Mouse (Mus musculus): Measurements from ENCODE around the gene Hmgn1. TPM values are rescaled to one million over a fixed set of nuclear protein-coding genes. Genes with fewer than 3 reads are reported as not detected.
A peak's percentile ranks its signal among the peaks of the same experiment; 100 is the strongest.

Gene Hmgn1
- polyA plus RNA-seq, 1 experiment from 2014 or later, result 705 TPM

GRCm38 (mm10) chr16:96082301-96083178 lies 45.0 kb downstream of the Hmgn1 start, which contains the start of gene Brwd1:
Gene Brwd1 (minus strand): TSS chr16:96082526.
- H3K27ac ChIP-seq, result peak within 1 kb of the TSS; percentile 96
- peak; percentile 90 for DNase-seq (ENCODE audit: low spot score)
- under 1% methylated on average over 102 of the region's 107 CpGs for WGBS
- H3K9me3 ChIP-seq, result no peaks in the 10 kb centered on the region
- peaks cover 38% of the 10 kb centered on the region for H3K36me3 ChIP-seq
- H3K4me1 ChIP-seq (replicated peaks), result peaks cover 30% of the 10 kb centered on the region
- H3K4me3 ChIP-seq, result peak within 1 kb of the TSS; percentile 99
- no peaks in the 10 kb centered on the region for H3K27me3 ChIP-seq (ENCODE audit: insufficient read depth, poor library complexity, severe bottlenecking)

- WGBS, result under 1% methylated on average over 68 of the region's 68 CpGs
- no peak for DNase-seq (ENCODE audit: low spot score)
- Histone ChIP-seq H3K4me3 (peak overlapping the region; percentile 99), H3K9me3 (no peaks in the 10 kb centered on the region), H3K4me1 (replicated peaks) (peaks cover 30% of the 10 kb centered on the region), H3K36me3 (peaks cover 46% of the 10 kb centered on the region), H3K27me3 (ENCODE audit: insufficient read depth, poor library complexity, severe bottlenecking) (no peaks in the 10 kb centered on the region), H3K27ac (peak overlapping the region; percentile 96)
Measured at GRCm38 (mm10) chr16:96081742-96082241, 45.7 kb downstream of the Hmgn1 start.

GRCm38 (mm10) chr16:96081331-96081730 lies 46.2 kb downstream of the Hmgn1 start:
- Histone ChIP-seq H3K9me3 (no peaks in the 10 kb centered on the region), H3K36me3 (peaks cover 51% of the 10 kb centered on the region), H3K27ac (peak overlapping the region; percentile 96), H3K27me3 (ENCODE audit: insufficient read depth, poor library complexity, severe bottlenecking) (no peaks in the 10 kb centered on the region), H3K4me3 (peak overlapping the region; percentile 99), H3K4me1 (replicated peaks) (peaks cover 30% of the 10 kb centered on the region)
- under 1% methylated on average over 28 of the region's 28 CpGs for WGBS
- DNase-seq (ENCODE audit: low spot score), result peak; percentile 89

- no peaks in the 10 kb centered on the region for H3K27me3 ChIP-seq (ENCODE audit: insufficient read depth, poor library complexity, severe bottlenecking)
- DNase-seq (ENCODE audit: low spot score), result no peak
- peaks cover 59% of the 10 kb centered on the region for H3K36me3 ChIP-seq
- H3K9me3 ChIP-seq, result no peaks in the 10 kb centered on the region
- no peak overlapping the region for H3K27ac ChIP-seq
- H3K4me1 ChIP-seq (replicated peaks), result peaks cover 30% of the 10 kb centered on the region
- whole genome bisulfite sequencing, result 90% methylated on average over 7 of the region's 7 CpGs
- peak overlapping the region; percentile 99; the same call in 1 of the 2 replicates for H3K4me3 ChIP-seq
Measured at GRCm38 (mm10) chr16:96080524-96080923, 47.0 kb downstream of the Hmgn1 start.

Other genes starting within 250 kb of the Hmgn1 start
- 99.0 and 103 TPM in 2 replicates for gene Psmg1, start 136.8 kb downstream of the Hmgn1 start, polyA plus RNA-seq (2016; fragmentation: Nextera tagmentation; extraction: Ambion mirVana)
- 138 and 164 TPM in 2 replicates for gene Brwd1, start 45.2 kb downstream of the Hmgn1 start, polyA plus RNA-seq (2016; fragmentation: Nextera tagmentation; extraction: Ambion mirVana)
- 115 and 117 TPM in 2 replicates for gene Wrb, start 17.7 kb upstream of the Hmgn1 start, polyA plus RNA-seq (2016; fragmentation: Nextera tagmentation; extraction: Ambion mirVana)
- gene Lca5l, start 64.5 kb upstream of the Hmgn1 start, polyA plus RNA-seq (2016; fragmentation: Nextera tagmentation; extraction: Ambion mirVana), result 0.95 and 1.1 TPM in 2 replicates
- gene Sh3bgr, start 72.7 kb upstream of the Hmgn1 start, polyA plus RNA-seq (2016; fragmentation: Nextera tagmentation; extraction: Ambion mirVana), result 3.3 and 3.6 TPM in 2 replicates
- gene B3galt5, start 108.1 kb upstream of the Hmgn1 start, polyA plus RNA-seq (2016; fragmentation: Nextera tagmentation; extraction: Ambion mirVana), result 0.60 and 0.63 TPM in 2 replicates

Data from hindbrain, embryonic 10.5 days (tissue).